Mouse (Mus musculus): ENCODE data around the gene Cish.

Gene Cish

GRCm38 (mm10) chr9:107324799-107325561 is 29.2 kb downstream of the Cish start:
- DNase-seq, result no peak

GRCm38 (mm10) chr9:107325904-107326303 is 30.1 kb downstream of the Cish start:
- peak; percentile 64 to 75 for DNase-seq

GRCm38 (mm10) chr9:107327879-107328620 is 32.2 kb downstream of the Cish start:
- peak; percentile 88 to 94 for DNase-seq

GRCm38 (mm10) chr9:107330791-107331190 is 35.0 kb downstream of the Cish start:
- DNase-seq, result no peak

- no peak for DNase-seq
These were observed 37.9 kb downstream of the Cish start for GRCm38 (mm10) chr9:107333686-107334085.

- DNase-seq, result peak in 1 of 2 experiments; percentile 24
These were observed 38.5 kb downstream of the Cish start for GRCm38 (mm10) chr9:107334356-107334755.

- DNase-seq, result no peak
These were observed 39.2 kb downstream of the Cish start for GRCm38 (mm10) chr9:107335046-107335445.

GRCm38 (mm10) chr9:107335909-107336308 is 40.1 kb downstream of the Cish start:
- peak; percentile 70 to 75 for DNase-seq

GRCm38 (mm10) chr9:107336386-107336785 is 40.6 kb downstream of the Cish start:
- no peak for DNase-seq

GRCm38 (mm10) chr9:107338172-107338883 is 42.5 kb downstream of the Cish start, which contains the start of gene Hemk1:
Gene Hemk1, minus strand, starts transcription at chr9:107338350.
- DNase-seq, result peak; percentile 75 to 77

- DNase-seq, result peak; percentile 94
These were observed 44.5 kb downstream of the Cish start, which contains the start of gene 6430571L13Rik for GRCm38 (mm10) chr9:107340267-107340859. Gene 6430571L13Rik, plus strand, starts transcription at chr9:107340602.

GRCm38 (mm10) chr9:107340911-107341645 is 45.3 kb downstream of the Cish start:
- DNase-seq, result no peak

- DNase-seq, result no peak
These were observed 46.4 kb downstream of the Cish start for GRCm38 (mm10) chr9:107342201-107342709.

GRCm38 (mm10) chr9:107343146-107343943 is 47.5 kb downstream of the Cish start:
- no peak for DNase-seq

- DNase-seq, result no peak
These were observed 48.2 kb downstream of the Cish start for GRCm38 (mm10) chr9:107344027-107344426.

- no peak for DNase-seq
These were observed 50.3 kb downstream of the Cish start for GRCm38 (mm10) chr9:107346081-107346480.

GRCm38 (mm10) chr9:107347586-107348183 is 51.9 kb downstream of the Cish start:
- DNase-seq, result no peak

- DNase-seq, result no peak
These were observed 53.5 kb downstream of the Cish start for GRCm38 (mm10) chr9:107349321-107349720.
